Mouse (Mus musculus): ENCODE measurements around the gene Mrpl2. TPM values are rescaled to one million over a fixed set of nuclear protein-coding genes. Genes with fewer than 3 reads are reported as not detected.

Mrpl2 gene
- polyA plus RNA-seq, 1 experiment from 2014 or later: 126 TPM

GRCm38 (mm10) chr17:46617799-46618198 lies 28.2 kb upstream of the Mrpl2 start:
- 68% methylated on average over 12 of the region's 12 CpGs for WGBS
- Histone ChIP-seq H3K4me3 (peak overlapping the region; percentile 44; the same call in 1 of the 2 replicates), H3K27me3 (ENCODE audit: low read depth, poor library complexity, severe bottlenecking) (no peaks in the 10 kb centered on the region), H3K4me1 (peaks cover 78% of the 10 kb centered on the region), H3K36me3 (peaks cover 4% of the 10 kb centered on the region; the same call in 1 of the 2 replicates), H3K27ac (replicated peaks) (peak overlapping the region; percentile 93), H3K9me3 (replicated peaks) (no peaks in the 10 kb centered on the region)
- DNase-seq (ENCODE audit: low spot score): no peak

- DNase-seq (ENCODE audit: low spot score): peak; percentile 49
- WGBS: 3% methylated on average over 6 of the region's 6 CpGs
- Histone ChIP-seq H3K9me3 (replicated peaks) (no peaks in the 10 kb centered on the region), H3K4me3 (peak overlapping the region; percentile 44), H3K4me1 (peaks cover 78% of the 10 kb centered on the region), H3K27ac (replicated peaks) (peak overlapping the region; percentile 93), H3K27me3 (ENCODE audit: low read depth, poor library complexity, severe bottlenecking) (no peaks in the 10 kb centered on the region), H3K36me3 (peaks cover 4% of the 10 kb centered on the region; the same call in 1 of the 2 replicates)
These were observed 27.6 kb upstream of the Mrpl2 start for GRCm38 (mm10) chr17:46618394-46618768.

- Histone ChIP-seq H3K27ac (replicated peaks) (peak overlapping the region; percentile 93), H3K36me3 (peaks cover 4% of the 10 kb centered on the region; the same call in 1 of the 2 replicates), H3K27me3 (ENCODE audit: low read depth, poor library complexity, severe bottlenecking) (no peaks in the 10 kb centered on the region), H3K4me3 (peak overlapping the region; percentile 44), H3K4me1 (peaks cover 78% of the 10 kb centered on the region), H3K9me3 (replicated peaks) (no peaks in the 10 kb centered on the region)
- DNase-seq (ENCODE audit: low spot score): peak; percentile 75
- 5% methylated on average over 27 of the region's 27 CpGs for WGBS
These were observed 27.0 kb upstream of the Mrpl2 start for GRCm38 (mm10) chr17:46618769-46619682.

- Histone ChIP-seq H3K4me3 (peak overlapping the region; percentile 44), H3K27ac (replicated peaks) (peak overlapping the region; percentile 93), H3K36me3 (peaks cover 4% of the 10 kb centered on the region; the same call in 1 of the 2 replicates), H3K9me3 (replicated peaks) (no peaks in the 10 kb centered on the region), H3K27me3 (ENCODE audit: low read depth, poor library complexity, severe bottlenecking) (no peaks in the 10 kb centered on the region), H3K4me1 (peaks cover 84% of the 10 kb centered on the region)
- peak; percentile 38 for DNase-seq (ENCODE audit: low spot score)
- 30% methylated on average over 16 of the region's 16 CpGs for WGBS
These were observed 26.2 kb upstream of the Mrpl2 start for GRCm38 (mm10) chr17:46619683-46620357.

- Histone ChIP-seq H3K27me3 (ENCODE audit: low read depth, poor library complexity, severe bottlenecking) (no peaks in the 10 kb centered on the region), H3K4me1 (peaks cover 93% of the 10 kb centered on the region), H3K4me3 (peak overlapping the region; percentile 7; the same call in 1 of the 2 replicates), H3K9me3 (replicated peaks) (no peaks in the 10 kb centered on the region), H3K27ac (replicated peaks) (0 out of 2 replicates have a peak overlapping the region, but pooled peaks have one; percentile 14), H3K36me3 (peaks cover 4% of the 10 kb centered on the region; the same call in 1 of the 2 replicates)
- 82% methylated on average over 15 of the region's 15 CpGs for WGBS
- DNase-seq (ENCODE audit: low spot score): no peak
These were observed 24.7 kb upstream of the Mrpl2 start for GRCm38 (mm10) chr17:46621324-46621723.

GRCm38 (mm10) chr17:46622269-46622668 lies 23.8 kb upstream of the Mrpl2 start:
- Histone ChIP-seq H3K4me1 (peaks cover 93% of the 10 kb centered on the region), H3K36me3 (peaks cover 4% of the 10 kb centered on the region; the same call in 1 of the 2 replicates), H3K27me3 (ENCODE audit: low read depth, poor library complexity, severe bottlenecking) (no peaks in the 10 kb centered on the region), H3K27ac (replicated peaks) (0 out of 2 replicates have a peak overlapping the region, but pooled peaks have one; percentile 19), H3K9me3 (replicated peaks) (no peaks in the 10 kb centered on the region), H3K4me3 (no peak overlapping the region)
- DNase-seq (ENCODE audit: low spot score): no peak
- 83% methylated on average over 11 of the region's 11 CpGs for WGBS

- WGBS: 39% methylated on average over 10 of the region's 10 CpGs
- no peaks in the 10 kb centered on the region for H3K27me3 ChIP-seq (ENCODE audit: low read depth, poor library complexity, severe bottlenecking)
- no peak for DNase-seq (ENCODE audit: low spot score)
- peak overlapping the region; percentile 23 for H3K27ac ChIP-seq (replicated peaks)
- H3K4me3 ChIP-seq: no peak overlapping the region
- no peaks in the 10 kb centered on the region for H3K9me3 ChIP-seq (replicated peaks)
- H3K36me3 ChIP-seq: peaks cover 4% of the 10 kb centered on the region; the same call in 1 of the 2 replicates
- peaks cover 90% of the 10 kb centered on the region for H3K4me1 ChIP-seq
These were observed 22.0 kb upstream of the Mrpl2 start for GRCm38 (mm10) chr17:46623819-46624557.

GRCm38 (mm10) chr17:46624598-46624997 lies 21.4 kb upstream of the Mrpl2 start:
- H3K27ac ChIP-seq (replicated peaks): peak overlapping the region; percentile 23; the same call in 1 of the 2 replicates
- H3K27me3 ChIP-seq (ENCODE audit: low read depth, poor library complexity, severe bottlenecking): no peaks in the 10 kb centered on the region
- peaks cover 87% of the 10 kb centered on the region for H3K4me1 ChIP-seq
- H3K36me3 ChIP-seq: peaks cover 4% of the 10 kb centered on the region; the same call in 1 of the 2 replicates
- no peaks in the 10 kb centered on the region for H3K9me3 ChIP-seq (replicated peaks)
- no peak for DNase-seq (ENCODE audit: low spot score)
- WGBS: 67% methylated on average over 12 of the region's 12 CpGs
- no peak overlapping the region for H3K4me3 ChIP-seq

- peaks cover 78% of the 10 kb centered on the region for H3K4me1 ChIP-seq
- no peak for DNase-seq (ENCODE audit: low spot score)
- H3K27me3 ChIP-seq (ENCODE audit: low read depth, poor library complexity, severe bottlenecking): no peaks in the 10 kb centered on the region
- peak overlapping the region; percentile 98 for H3K4me3 ChIP-seq
- H3K27ac ChIP-seq (replicated peaks): no peak overlapping the region
- no peaks in the 10 kb centered on the region for H3K9me3 ChIP-seq (replicated peaks)
- peaks cover 18% of the 10 kb centered on the region for H3K36me3 ChIP-seq
- WGBS: 74% methylated on average over 6 of the region's 6 CpGs
These were observed 18.6 kb upstream of the Mrpl2 start for GRCm38 (mm10) chr17:46627409-46627808.

GRCm38 (mm10) chr17:46628471-46628790 lies 17.6 kb upstream of the Mrpl2 start:
- H3K27ac ChIP-seq (replicated peaks): peak overlapping the region; percentile 96
- peaks cover 68% of the 10 kb centered on the region for H3K4me1 ChIP-seq
- peaks cover 27% of the 10 kb centered on the region for H3K36me3 ChIP-seq
- peak overlapping the region; percentile 98 for H3K4me3 ChIP-seq
- WGBS: 1% methylated on average over 13 of the region's 13 CpGs
- DNase-seq (ENCODE audit: low spot score): peak; percentile 65
- H3K27me3 ChIP-seq (ENCODE audit: low read depth, poor library complexity, severe bottlenecking): no peaks in the 10 kb centered on the region
- no peaks in the 10 kb centered on the region for H3K9me3 ChIP-seq (replicated peaks)

GRCm38 (mm10) chr17:46628791-46629684 lies 17.0 kb upstream of the Mrpl2 start, which contains the start of gene Ptk7:
Ptk7 (minus strand) TSS chr17:46629504.
- Histone ChIP-seq H3K36me3 (peaks cover 33% of the 10 kb centered on the region), H3K9me3 (replicated peaks) (no peaks in the 10 kb centered on the region), H3K4me3 (peak within 1 kb of the TSS; percentile 98), H3K27ac (replicated peaks) (peak within 1 kb of the TSS; percentile 96), H3K27me3 (ENCODE audit: low read depth, poor library complexity, severe bottlenecking) (no peaks in the 10 kb centered on the region), H3K4me1 (peaks cover 62% of the 10 kb centered on the region)
- WGBS: under 1% methylated on average over 87 of the region's 90 CpGs
- peak; percentile 94 for DNase-seq (ENCODE audit: low spot score)
